Mouse (Mus musculus) fibroblast of lung, adult 2 months (primary cell): ENCODE data around the gene Prdm2.

Experiments used
- DNase-seq: peaks from one replicate; pipeline ENCODE4 v3.0.0-alpha.2; 2011; ENCODE audit warnings: low read depth

The Prdm2 gene

DNA sequence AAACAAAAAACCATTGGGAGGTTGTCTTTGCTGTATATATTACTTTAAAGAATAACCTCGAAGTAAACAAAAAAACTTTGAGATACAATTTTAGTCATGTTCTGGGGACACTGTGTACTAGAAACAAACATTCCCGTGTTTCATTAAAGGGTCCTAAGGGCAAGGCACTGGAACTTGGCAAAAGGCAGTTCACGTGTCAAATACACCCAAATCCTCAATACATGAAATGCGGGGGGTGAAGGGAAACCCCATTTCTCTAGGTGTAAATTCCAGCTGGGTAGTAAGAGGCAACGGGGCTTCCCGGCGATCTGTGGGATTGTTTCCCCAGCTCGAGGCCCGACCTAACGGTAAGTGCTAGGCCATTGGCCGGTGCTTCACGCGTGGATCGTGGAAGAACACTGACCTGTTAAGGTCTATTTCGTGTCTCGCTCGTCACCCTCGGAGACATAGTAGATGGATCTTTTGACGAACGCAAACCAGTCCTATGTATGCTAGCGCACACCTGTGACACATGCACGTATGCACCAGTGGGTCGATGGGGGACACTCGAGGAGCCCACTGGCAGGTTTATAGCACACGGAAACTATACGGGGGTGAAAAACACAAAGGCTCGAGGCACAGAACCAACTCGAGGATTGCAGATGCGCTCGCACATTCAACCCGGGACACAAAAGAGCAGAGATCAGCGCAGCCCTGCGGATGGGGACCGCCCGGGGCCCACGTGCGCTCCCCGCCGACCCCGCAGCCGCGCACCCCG lies 1.0 kb downstream of the Prdm2 start:
- no peak for DNase-seq

DNA sequence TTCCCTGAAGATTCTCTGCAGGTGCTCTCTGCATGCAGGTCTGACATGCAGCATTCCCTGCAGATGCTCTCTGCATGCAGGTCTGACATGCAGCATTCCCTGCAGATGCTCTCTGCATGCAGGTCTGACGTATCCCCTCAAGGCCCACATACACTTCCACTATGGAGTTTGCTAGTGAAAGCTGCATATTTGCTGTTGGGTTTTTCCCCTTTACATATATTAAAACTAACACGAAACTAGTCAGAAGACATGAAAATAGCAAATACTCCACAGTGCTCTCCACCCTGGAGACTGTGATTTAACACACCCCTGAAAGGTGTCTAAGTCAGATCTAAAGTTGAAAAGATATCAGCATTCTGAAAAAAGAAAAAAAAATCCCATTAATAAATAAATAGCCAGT lies 2.8 kb downstream of the Prdm2 start:
- no peak for DNase-seq

DNA sequence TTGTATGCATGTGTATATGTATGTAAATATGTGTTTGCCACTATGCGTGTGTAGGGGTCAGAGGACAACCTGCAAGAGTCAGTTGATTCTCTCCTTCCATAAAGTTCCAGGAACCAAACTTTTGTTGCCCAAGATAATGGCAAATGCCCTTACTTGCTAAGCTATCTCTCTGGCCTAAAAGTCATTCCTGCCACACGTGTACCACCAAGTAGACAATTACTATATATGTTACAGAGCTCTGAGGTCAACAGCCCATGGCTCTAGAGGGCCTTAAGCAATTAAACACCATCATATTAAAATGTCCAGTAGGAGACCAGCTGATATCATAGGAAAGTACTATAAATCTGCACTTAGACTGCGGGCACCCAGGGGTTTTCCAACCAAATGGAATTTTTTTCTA lies 10.1 kb downstream of the Prdm2 start:
- no peak for DNase-seq

DNA sequence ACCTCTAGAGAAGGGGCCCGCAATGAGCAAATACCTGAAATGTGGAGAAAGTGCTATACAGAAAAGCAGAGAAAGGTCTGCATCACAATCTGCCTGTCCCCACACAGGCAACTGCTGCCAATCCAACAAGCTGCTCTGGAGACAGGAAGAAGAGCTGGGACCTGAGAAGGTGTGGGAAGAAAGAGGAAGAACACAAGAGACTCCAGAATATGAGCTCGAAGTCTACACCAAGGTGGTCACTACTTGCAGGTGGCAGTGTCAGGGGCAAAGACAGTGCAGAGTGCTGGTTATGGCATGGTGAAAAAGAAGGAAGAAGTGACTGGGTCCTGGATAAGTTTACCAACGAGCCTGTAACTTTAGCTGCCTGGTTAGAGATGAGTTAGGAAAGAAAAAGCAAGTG lies 14.4 kb downstream of the Prdm2 start:
- no peak for DNase-seq

DNA sequence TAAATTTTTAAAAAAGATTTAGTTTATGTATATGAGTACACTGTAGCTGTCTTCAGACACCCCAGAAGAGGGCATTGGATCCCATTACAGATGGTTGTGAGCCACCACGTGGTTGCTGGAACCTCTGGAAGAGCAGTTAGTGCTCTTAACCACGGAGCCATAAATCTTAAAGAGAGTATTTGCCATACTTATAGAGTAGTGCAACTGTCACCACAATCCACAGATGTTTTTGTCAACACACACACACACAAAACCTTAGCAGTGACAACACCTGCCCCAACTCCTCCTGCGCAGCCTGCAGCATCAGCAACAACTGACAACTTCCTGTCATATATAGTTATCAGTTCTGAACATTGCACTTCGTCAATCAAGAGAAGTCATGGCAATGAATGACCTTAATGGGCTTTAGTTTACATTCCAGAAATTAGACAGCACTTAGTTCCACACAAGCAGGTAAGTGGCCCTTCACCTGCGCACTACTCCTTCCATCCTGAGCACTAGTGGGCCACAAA lies 14.9 kb downstream of the Prdm2 start:
- no peak for DNase-seq

DNA sequence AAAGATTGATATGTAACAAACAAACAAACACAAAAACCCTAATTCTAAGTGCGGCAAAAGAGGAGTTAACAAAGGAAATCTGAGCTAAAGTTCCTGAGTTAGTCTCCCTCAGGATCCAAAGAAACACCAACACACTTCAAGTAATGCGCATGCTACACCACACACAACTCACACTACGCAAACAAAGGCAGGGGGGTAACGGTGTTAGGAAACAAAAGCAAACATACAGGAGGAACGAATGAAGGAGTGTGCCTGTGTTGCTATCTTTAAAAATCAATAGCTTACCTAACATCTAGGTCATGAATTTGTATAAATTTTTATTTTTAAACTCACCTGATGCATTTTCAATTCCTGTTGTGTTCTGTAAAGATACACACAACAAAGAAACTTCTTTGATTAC lies 18.5 kb downstream of the Prdm2 start:
- no peak for DNase-seq

DNA sequence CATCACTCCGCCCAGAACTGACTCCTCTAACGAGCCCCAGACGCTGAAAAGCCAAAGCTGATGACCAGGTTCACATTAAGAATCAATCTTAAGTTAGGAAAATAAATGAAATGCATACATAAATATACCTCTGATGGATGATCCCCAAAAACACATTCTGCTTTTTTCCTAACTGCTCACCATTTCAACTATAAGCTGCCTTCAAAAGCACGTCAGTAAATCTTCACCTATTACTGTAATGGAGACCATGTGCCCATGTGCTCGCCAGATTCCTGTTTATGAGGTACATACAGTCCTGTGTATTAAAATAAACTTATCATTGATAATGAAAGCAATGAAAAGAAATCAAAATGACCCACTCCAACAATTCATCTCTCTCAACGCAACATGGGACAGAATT lies 19.6 kb downstream of the Prdm2 start:
- no peak for DNase-seq

DNA sequence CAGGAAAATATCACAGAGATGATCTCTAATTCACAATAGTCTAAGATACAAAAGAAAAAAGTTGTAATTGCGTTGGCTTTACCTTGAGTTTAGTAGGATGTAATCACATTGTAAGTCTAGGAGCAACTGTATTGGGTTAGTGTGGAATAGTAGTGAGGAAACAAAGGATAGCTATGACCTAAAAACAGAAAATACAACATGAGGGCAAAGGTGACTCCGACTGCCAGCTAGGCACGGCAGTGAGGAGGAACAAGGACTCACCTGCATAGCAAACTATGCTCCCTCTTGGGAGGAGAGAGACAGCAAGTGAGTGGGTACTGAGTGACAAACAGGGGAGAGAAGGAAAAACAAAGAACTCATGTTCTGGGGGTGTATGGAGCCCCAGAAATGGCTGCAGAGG lies 21.0 kb downstream of the Prdm2 start:
- no peak for DNase-seq

DNA sequence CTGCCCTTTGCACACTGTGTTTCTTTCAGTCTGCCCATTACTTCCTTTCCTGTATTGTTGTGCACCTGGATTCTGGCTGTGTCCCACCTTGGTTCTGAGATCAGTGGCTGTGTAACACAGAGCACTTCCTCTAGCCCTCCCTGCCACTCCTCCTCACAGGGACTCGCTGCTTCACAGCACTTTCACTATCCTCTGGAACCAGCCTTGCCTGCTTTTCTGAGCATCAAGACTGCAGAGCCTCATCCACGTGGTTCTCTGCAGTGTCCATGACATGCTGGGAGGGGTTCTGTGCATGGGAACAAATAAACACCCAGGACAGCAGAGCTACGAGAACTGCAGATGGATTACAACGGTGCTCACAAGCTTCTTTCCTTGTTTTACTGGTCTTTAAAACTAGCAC lies 22.1 kb downstream of the Prdm2 start:
- no peak for DNase-seq

DNA sequence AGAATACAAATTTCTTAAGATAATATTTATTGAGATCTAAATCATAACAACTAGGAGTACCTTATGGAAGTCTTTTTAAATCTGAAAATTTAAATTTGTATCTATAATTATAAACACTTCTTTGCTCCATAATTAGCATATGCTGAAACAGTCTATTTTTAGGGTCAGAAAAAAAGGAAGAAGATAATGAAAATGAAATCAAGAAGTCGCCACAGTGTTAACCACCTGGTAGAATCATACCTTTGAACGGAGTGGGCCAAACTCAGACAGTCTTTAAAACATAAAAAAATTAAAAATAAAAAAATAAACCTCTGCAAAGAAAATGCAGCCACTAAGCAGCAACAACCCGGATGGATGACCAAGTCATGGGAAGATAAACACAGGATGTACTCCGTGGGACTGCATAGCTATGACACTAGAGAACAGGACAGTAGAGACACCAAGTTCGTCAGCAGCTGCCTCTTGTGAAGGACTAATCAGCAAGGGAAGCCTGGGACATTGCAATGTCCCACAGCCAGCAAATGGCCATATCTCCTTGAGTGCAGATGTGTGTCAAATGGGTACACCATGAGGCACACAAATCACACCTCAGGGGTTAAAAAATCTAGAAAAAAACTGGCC lies 24.1 kb downstream of the Prdm2 start:
- no peak for DNase-seq

DNA sequence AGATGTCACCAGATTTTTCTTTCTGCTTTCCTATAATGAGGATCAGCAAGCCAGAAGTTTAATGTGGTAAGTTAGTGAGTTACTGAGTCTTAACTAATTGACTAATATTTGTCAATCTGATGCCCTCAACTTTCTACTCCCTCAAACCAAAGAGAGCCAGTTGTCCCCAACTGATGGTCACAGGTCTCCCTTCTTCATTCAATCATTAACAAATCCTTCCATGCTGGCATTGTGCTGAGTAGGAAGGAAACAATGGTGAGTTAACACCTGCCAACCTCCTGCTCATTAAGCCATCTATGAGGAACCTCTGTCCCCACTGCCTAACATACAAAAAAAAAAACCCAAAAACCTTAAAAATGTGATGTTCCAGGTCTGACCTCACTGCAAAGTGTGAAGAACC lies 26.7 kb downstream of the Prdm2 start:
- DNase-seq, result no peak

DNA sequence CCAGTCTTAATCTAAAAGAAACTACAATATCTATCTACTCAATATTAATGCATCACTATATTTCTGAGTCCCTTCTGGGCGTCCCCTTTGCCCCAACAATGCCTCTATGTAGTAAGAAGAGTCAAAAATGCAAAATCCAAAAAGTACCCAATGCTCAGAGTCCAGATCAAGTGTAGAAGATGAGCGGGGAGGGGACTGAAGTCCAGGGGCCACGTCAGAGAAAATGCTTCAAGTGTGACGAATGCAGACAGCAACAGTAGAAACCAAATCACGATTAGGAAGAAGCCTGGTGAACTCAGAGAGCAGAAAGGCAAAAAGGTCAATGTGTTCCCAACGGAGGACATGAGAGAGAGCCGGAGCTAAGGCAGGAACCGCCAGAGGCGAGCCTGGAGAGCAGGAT lies 27.3 kb downstream of the Prdm2 start:
- no peak for DNase-seq

DNA sequence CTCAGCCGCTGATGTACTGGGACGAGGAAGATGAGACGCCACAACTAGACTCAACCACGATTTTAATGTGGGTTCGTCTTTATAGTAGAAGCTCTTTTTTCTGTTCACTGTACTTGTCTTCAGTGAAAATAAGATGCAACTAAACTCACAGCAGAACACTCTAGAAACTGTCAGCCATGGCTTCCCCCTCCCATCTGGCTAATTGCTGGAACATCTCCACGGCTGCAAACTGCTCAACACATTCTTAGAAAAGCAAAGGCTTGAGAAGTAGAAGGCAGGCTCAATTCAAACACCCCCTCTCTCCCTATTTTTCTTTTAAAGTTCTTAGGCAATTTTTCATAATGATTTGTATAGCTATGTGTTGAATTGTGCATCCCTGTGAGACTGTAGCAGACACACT lies 29.7 kb downstream of the Prdm2 start:
- no peak for DNase-seq

DNA sequence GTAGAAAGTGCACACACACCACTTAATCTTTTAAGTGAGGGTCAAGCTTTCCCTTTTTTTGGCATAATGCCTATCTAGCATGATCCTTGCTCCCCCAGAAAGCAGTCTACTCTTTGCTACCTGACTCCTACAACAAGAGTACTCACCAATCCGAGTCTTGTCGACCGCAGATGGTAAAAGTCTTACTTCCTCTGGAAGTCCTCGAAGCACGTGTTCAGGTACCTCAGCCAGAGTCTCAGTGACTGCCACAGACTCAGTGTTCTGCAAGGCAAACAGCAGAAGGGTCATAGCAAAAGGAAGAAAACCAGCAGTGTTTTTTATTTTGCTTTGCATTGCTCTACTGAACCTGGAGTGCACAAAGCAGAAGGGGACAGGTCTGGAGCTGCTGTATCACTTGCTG lies 32.1 kb downstream of the Prdm2 start:
- no peak for DNase-seq

DNA sequence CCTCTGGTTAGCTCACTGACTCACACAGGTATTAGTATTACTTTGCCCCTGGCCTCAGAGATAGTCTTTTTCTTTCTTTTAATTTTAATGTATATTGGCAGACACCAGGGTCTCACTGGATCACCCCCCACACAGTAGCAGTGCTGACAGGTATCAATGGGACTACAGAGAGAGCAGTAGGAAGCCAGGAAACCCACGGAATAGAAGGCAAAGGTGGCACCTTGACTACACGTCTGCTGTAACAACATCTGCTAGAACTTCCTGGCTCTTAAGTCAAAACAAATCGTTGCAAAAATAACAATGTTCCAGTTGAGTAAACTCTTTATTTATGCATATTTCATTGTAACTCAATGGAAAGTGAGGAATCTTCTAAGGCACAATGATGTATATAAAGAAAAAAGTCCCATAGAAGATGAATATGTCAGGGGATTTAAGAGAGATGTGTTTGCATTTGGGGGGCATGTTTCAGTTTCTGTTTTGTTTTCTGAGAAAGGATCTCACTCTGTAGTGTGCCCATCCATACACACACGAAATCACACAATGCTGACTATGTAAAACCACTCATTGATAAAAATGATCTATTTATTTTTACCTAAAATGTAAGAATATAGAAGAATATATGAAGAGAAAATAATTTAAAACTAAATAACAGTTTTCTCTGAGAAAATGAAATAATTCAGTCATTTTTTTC lies 41.0 kb downstream of the Prdm2 start:
- DNase-seq, result no peak

DNA sequence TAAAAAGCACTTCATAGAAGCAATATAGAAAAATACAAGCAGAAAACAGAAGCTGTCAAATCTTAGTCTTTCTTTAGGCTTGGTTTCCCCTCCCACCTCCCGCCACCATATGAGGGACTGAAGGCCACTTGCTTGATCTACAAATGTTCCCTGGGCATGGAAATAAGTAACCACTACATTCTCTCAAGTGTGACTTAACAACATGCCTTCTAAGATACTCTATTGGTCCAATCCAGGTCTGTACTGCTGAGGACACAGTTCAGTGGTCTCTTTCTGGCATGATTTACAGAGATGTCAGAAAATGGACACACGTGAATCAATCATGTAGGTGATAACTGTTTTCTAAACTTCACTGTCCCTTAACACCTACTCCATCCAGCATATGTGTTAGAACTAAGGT lies 42.5 kb downstream of the Prdm2 start:
- no peak for DNase-seq

DNA sequence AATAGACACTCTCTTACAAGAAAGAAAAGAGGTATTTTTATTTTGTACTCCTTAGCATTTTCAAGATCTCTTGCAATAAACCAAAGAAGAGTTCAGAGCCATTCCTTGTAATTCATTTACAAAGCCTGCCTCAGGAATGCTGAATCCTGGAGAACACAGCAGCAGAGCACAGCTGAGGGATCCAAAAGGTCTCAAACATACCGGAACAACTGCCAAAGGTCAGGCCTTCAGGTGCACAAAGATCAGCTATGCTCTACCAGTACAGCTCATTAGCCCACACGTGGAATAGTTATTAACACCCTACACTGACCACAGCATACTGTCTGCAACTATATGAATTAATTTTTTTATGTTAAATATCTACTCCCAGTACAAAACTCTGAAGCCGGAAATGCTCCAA lies 44.7 kb downstream of the Prdm2 start:
- no peak for DNase-seq

DNA sequence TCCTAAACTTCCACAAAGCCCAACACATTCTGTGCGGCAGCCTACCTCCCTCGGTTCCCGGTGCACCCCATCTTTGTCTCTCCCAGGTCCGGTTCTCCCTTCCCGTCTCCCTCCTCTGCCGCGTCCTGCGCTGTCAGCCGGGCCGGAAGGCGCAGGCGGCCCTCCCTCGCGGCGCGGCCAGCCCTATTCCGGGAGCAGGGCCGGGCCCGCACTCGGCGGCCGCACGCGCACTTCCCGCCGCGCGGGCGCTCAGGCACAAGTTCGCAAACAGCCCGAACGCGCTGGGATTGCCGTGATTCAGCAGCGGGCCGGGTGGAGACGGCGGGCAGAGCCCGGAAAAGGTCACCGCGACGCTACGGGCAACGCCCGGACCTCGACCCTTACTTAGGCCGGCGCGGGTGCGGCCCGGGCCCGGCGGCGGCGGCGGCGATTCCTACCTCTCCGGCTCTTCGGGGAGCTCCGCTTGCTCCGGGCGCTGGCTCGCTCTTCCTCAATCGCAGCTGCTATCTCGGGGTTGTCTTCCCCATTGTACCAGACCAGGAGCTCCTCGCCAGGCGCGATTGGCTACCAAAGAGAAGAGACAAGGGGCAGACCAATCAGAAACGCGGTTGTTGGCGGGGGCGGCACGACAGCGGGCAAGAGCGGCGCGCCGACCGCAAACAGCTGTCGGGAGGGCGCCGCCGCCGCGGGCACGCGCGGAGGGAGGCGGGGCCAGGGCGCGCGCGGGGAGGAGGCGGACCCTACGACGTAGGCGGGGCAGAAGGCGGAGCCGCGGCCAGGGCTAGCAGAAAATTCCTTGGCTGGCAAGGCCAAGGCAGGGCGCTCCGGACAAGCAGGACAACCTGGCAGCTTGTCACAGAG lies 50.9 kb downstream of the Prdm2 start:
- DNase-seq, result peak; percentile 93

DNA sequence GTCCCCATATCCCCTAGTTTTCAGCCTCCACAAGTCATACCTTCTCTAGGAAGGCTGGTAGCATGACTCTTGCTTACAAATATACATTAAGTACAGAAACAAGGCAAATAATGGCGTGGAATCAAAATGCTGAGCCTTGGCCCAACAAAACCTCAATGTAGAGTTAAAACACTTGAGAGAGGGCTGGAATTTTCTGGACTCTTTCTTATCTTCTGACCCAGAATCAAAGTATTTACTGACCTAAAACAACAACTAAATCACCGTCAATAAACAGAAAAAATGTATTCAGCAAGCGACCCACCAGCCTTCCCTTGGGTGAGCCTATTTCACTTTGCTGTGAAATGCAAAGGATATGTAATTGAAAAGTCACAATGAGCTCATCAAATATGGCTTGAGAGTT lies 52.0 kb downstream of the Prdm2 start:
- DNase-seq, result no peak

DNA sequence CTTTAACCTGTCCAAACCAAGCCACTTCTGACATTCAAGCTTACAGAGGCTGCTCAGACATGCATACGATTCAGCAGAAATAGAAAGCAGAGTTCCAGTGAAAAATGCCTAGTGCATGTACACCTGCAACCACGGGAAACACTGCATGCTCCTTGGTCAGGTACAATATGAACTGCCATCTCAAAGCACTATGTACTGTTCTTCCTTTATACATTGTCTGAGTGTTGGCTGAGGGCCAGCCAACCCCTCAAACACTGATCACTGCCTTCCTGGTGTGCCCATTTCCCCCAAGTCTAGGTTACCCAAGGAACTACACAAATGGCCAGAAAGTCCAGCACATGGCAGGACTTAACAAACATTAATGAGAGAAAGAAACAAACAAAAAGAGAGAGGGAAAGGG lies 53.5 kb downstream of the Prdm2 start:
- DNase-seq, result no peak

DNA sequence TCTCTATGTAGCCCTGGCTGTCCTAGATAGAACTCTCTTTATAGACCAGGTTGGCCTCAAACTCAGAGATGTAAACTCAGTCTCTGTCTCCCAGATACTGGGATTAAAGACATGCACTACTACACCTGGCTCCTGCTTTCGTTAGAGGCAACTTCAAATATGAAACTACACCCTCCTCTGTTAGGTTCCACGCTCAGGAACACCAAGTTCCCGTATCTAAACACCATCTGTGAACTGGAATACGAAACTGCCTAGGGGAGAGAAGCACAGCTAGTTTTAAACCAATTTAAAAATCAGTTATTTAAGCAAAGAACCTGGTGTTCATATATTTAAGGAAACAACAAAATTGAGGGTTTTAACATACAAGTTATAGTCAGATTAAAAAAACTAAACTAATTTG lies 56.9 kb downstream of the Prdm2 start:
- DNase-seq, result no peak

DNA sequence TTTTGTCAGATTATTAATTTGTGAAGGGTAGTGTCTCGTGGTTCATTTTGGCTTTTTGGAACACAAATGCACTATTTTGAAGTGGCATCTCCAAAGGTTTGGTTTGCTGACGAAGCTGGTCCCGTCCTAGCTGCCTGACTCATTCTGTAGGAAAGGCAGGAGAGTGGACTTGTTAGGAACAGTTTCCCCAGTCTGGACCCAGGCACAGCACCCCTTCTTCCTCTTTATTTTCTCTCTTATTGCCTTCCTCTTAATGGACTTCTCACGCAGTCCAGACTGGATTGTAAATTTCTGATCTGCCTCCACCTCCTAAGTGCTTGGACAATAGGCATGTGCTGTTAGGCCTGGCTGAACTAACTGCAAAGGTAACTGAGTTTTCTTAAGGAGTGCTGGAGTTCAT lies 57.8 kb downstream of the Prdm2 start:
- DNase-seq, result no peak
